Mouse (Mus musculus): ENCODE data around the gene Capza3.

Capza3 gene

DNA sequence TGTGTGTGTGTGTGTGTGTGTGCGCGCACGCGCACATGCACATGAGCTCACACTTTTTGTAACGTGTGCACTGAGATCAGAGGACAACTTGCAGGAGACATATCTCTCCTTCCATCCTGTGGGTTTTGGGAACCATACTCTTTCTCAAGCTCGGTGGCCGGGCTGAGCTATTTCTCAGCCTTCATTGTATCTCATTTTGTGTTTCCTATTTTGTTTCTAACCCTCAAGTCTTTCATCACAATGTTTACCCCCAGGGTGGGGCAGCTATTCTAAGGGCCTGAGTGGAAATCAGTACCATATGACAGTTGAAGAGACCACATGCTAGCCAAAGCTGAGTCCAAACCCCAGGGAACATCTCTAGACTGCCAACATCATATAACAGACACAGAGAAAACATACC is at the start of gene Capza3:
TSS of gene Capza3 (plus strand) at position 301 of the 400 bp plus-strand sequence.
- DNase-seq (ENCODE audit: low spot score), result no peak

DNA sequence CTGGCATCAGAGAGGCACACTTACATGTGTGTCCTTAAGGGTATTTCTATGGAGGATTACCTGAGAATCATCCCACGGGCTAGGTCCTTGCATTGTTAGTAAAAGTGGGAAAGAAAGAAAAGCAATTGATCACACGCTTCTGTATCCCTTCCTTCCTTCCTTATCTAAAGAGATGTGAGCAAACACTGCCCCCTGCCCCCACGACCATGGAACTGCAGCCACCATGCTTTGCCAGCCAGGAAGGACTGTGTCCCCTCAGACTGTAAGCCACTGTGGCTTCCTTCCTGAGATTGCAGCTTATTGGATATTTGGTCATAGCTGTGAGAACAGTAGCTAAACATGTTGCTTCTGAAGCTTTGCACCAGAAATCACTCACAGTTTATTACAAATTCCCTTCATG is 35.9 kb upstream of the Capza3 start:
- DNase-seq (ENCODE audit: low spot score), result no peak

DNA sequence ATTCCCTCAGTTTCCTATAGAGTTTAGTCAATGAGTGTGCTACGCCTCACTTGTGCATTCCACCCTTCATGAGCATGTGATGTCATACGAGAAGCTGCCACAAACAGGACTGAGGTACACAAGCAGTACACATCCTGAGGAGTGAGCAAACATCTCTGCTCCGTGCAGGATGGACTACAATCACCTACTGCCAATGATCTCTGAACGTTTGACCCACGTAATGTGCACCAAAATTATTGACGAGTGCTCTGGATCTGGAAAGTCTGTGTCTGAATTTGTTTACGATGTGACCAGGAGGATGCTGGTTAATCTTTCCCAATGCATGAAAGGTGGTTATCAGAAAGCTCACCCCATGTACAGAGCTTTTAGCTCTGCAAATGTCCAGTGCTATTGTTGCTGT is 16.6 kb upstream of the Capza3 start:
- DNase-seq (ENCODE audit: low spot score), result no peak

DNA sequence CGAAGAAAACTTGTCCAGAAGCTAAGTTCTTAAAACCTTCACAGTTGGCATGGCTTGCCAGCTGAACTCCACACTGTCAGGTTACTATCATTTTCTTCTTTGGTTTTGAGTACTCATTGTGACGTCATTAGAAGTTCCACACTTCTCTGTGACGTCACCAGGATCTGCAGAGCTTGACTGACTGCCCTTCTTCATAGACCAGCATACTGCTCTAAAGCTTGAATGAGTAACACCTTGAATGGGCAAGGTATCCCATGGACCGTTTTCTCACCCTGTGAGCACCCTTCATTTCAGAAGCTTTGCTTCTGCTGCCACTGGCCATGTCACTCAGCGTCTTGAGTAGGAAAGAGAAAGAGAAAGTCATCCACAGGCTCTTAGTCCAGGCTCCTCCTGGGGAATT is 305 bp downstream of the Capza3 start, which contains the start of gene Plcz1:
TSS of gene Plcz1 (minus strand) at position 101 of the 400 bp plus-strand sequence.
- no peak for DNase-seq (ENCODE audit: low spot score)

DNA sequence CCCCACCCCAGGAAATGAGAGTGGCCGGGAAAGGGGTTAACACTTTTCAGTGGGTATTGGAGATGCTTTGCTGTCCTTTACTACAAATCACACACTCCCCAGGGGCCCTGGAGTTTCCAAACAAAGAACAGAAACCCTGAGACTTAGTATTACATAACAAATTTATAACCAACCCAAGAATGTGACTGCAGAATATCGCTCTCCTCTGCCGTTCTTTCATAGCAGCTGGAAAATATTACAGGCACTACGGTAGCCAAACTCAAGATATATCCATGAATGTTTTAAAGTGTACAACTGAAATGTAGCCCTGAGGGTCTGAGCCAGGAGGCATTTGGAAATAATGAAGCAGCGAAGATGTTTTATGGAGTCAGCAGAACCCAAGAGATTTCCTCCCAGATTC is 10.4 kb downstream of the Capza3 start:
- no peak for DNase-seq (ENCODE audit: low spot score)

DNA sequence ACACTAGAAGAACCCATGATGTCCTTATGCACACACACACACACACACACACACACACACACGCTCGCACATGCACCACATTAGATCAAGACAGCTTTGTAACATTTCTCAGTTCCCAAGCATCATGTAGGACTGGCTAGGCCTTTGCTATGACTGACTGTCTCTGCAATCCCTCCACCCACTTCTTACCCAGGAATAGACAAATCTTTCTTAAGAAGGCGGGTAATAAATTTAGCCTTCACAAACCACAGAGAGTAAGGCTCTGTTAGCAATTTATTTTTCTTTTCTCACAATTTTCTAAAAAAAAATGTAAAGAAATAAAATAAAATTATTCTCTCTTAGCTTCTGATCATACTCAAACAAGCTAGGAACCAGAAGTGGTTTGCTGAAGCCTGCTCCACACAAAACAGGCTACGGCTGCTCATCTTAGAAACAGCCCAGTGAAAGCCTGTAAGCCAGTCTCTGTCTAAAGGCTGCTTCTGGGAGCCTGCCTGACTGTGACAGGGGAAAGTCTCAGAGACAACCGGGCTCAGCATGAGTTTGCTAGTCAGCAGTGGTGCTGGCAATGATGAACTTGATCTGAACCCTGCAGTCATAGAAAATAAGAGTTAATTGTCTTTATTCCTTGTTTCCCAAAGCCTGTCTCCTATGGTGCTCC is 13.3 kb downstream of the Capza3 start:
- no peak for DNase-seq (ENCODE audit: low spot score)

DNA sequence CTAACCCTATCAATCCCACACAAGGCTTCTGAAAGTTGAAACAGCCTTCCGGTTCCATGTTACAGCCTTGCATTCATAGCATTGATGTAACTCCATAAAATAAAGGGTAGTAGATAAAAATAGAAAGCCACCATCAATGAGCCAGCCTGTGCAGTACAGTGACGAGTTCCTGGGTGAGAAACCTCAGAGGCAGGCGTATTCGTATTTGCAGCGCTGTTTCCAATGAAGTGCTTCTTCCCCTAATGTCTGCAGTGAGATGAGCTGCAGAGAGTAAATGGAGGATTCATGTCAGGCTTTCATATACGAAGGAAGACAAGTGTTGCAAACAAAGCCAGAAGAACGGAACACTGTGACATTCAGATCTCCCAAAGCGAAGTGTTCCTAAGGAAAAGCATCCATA is 28.1 kb downstream of the Capza3 start:
- DNase-seq (ENCODE audit: low spot score), result no peak

DNA sequence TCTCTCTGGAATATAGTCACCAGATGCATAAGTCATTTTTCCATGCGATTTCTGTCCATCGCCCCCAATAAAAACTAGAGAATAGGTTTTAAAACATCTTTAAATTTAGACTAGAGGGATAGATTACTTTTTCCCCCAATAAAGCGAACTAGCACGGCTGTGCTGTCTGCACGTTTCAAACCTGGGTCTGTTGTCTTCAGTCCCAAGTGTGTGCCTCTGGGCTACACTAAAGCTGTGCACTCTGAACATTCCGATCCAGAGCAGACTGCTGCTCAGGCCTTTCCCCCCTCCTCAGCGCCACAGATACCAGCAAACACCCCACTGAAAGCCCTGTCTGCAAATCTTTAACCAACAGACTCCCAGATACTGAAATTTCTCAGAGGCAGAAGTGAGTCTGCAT is 39.9 kb downstream of the Capza3 start:
- no peak for DNase-seq (ENCODE audit: low spot score)

DNA sequence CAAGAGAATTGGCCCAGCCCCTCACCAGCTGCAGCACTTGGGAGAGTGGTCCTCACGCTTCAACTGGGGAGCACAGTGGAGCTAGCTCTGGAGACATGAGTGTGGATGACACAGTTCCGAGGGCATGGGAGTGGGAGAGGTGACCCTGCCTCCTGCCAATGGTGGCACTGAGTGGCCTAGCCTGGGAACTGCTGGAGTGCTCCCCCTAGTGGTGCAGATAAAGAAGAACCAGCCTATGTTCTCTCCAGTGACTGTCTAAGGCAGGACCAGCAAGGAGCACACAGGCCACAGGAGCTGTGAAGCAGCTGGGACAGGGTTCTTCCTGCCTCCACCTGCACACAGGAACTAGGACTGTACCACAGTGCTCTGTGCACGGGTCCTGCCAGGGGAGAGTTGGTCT is 40.7 kb downstream of the Capza3 start:
- DNase-seq (ENCODE audit: low spot score), result no peak

DNA sequence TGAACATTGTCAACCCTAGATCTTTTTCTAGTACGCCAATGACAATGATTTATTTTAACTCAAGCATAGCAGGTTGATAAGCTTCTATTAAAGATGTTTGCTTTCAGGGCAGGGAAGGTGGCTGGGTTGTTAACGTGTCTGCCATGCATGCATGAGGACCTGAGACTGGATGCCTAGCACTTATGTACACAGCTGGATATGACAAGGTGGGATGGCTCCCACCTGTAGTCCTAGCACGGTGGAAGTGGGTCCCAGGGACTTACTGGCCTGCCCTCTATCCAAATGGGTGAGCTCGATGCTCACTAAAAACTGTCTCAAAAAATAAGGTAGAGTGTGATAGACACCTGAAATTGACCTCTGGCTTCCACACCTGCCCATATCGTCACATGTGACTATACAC is 48.8 kb downstream of the Capza3 start:
- DNase-seq (ENCODE audit: low spot score), result no peak

Data from testis, postnatal 14 days (tissue).